Mouse (Mus musculus) urinary bladder, adult 18-20 months (tissue): ENCODE results near the gene Olfr135.

Experiments used
- DNase-seq, 2 experiments: peaks; one replicate each; pipeline ENCODE4 v3.0.0; 2022; ENCODE audit warnings: low spot score in 2 of 2, mixed read lengths in 2 of 2

Olfr135 gene

GRCm38 (mm10) chr17:38204035-38204434 is at the start of gene Olfr135:
Gene Olfr135 (plus strand): TSS chr17:38204335.
- no peak for DNase-seq

- no peak for DNase-seq
Measured at GRCm38 (mm10) chr17:38171088-38171487, 33.0 kb upstream of the Olfr135 start, which contains the start of gene Olfr134. Gene Olfr134 (plus strand): TSS chr17:38171388.
